In genomic region chr3:88578498-88579424, GRCm38 (mm10) we compare ENCODE assay signal across 9 mouse cellular contexts. TPM values are rescaled to one million over a fixed set of nuclear protein-coding genes. Genes with fewer than 3 reads are reported as not detected.
A peak's percentile ranks its signal among the peaks of the same experiment; 100 is the strongest.
DNase-seq lines count a peak whose midpoint lies in the region; ATAC-seq lines count a peak whose summit lies in the region.
"Had no signal": no experiment of that assay in that cellular context is flagged by ENCODE, and none has a peak within 500 bp of the region (broad histone marks: within the 10 kb centered on the region; RNA-seq: fewer than 3 reads in every experiment).

No protein-coding gene starts in this region.

- 50% methylated on average over 8 of the region's 8 CpGs for WGBS in kidney, embryonic 14.5 days
- WGBS in hindbrain, embryonic 14.5 days = 54% methylated on average over 8 of the region's 8 CpGs
- 49% methylated on average over 8 of the region's 8 CpGs for WGBS in midbrain, embryonic 14.5 days

- peaks cover 21% of the 10 kb centered on the region; the same call in 1 of the 2 replicates for H3K36me3 ChIP-seq in kidney, embryonic 14.5 days (ENCODE audit: control insufficient read depth, insufficient read depth, low read length)
- peaks cover 31% of the 10 kb centered on the region for H3K36me3 ChIP-seq in hindbrain, embryonic 14.5 days (replicated peaks; ENCODE audit: control insufficient read depth, insufficient read depth)
- H3K36me3 ChIP-seq in midbrain, embryonic 14.5 days (ENCODE audit: control insufficient read depth, insufficient read depth, low read length) = peaks cover 25% of the 10 kb centered on the region

- H3K27ac ChIP-seq in kidney, embryonic 14.5 days (ENCODE audit: low read depth, low read length) = no peak overlapping the region
- peak overlapping the region; percentile 29; the same call in 1 of the 2 replicates for H3K27ac ChIP-seq in brown adipose tissue, adult 24 weeks (replicated peaks; ENCODE audit: low read depth, low read length)
- no peak overlapping the region for H3K27ac ChIP-seq in hindbrain, embryonic 14.5 days
- H3K27ac ChIP-seq in midbrain, embryonic 14.5 days (replicated peaks; ENCODE audit: low read depth, low read length) = no peak overlapping the region

- H3K27me3 ChIP-seq in kidney, embryonic 14.5 days (ENCODE audit: control insufficient read depth, insufficient read depth, low read length) = no peaks in the 10 kb centered on the region
- no peaks in the 10 kb centered on the region for H3K27me3 ChIP-seq in hindbrain, embryonic 14.5 days (ENCODE audit: control insufficient read depth, insufficient read depth, low read length)
- H3K27me3 ChIP-seq in midbrain, embryonic 14.5 days (ENCODE audit: control insufficient read depth, insufficient read depth, low read length) = no peaks in the 10 kb centered on the region
- H3K27me3 ChIP-seq: Patski had no signal

- peak overlapping the region; percentile 95 for H3K4me3 ChIP-seq in kidney, embryonic 14.5 days (ENCODE audit: low read length)
- H3K4me3 ChIP-seq in brown adipose tissue, adult 24 weeks (ENCODE audit: insufficient read depth, low read depth, low read length) = peak overlapping the region; percentile 86
- H3K4me3 ChIP-seq in hindbrain, embryonic 14.5 days (replicated peaks; ENCODE audit: low read length) = peak overlapping the region; percentile 80
- peak overlapping the region; percentile 83 for H3K4me3 ChIP-seq in midbrain, embryonic 14.5 days (replicated peaks; ENCODE audit: low read depth, low read length)

- peak overlapping the region; percentile 87; the same call in 1 of the 2 replicates for H3K9ac ChIP-seq in kidney, embryonic 14.5 days (ENCODE audit: low read depth, low read length)
- peak overlapping the region; percentile 87; the same call in 1 of the 2 replicates for H3K9ac ChIP-seq in hindbrain, embryonic 14.5 days
- H3K9ac ChIP-seq in midbrain, embryonic 14.5 days (replicated peaks; ENCODE audit: low read length) = no peak overlapping the region

- no peak for DNase-seq in kidney, postnatal 4 days
- DNase-seq in hindbrain, embryonic 14.5 days (ENCODE audit: low spot score) = no peak
- DNase-seq in midbrain, embryonic 14.5 days = no peak
- no peak for DNase-seq in urinary bladder, adult 18-20 months (ENCODE audit: low spot score in 2 of 2)
- DNase-seq in gastrocnemius, postnatal 10 days = no peak
- DNase-seq in gastrocnemius, postnatal 36 days = no peak

- intact Hi-C loops in gastrocnemius, postnatal 36 days (cut with DNase I) = no loop called here

- no peak; the same call in 1 of the 2 replicates for ATAC-seq in kidney, embryonic 14.5 days (ENCODE audit: low FRiP score, low TSS enrichment)
- ATAC-seq in hindbrain, embryonic 14.5 days (ENCODE audit: low FRiP score) = 0 out of 2 replicates have a peak, but pooled peaks have one; percentile 8
- no peak for ATAC-seq in midbrain, embryonic 14.5 days (ENCODE audit: low FRiP score, low TSS enrichment)

- peaks cover 4% of the 10 kb centered on the region; the same call in 1 of the 2 replicates for H3K4me1 ChIP-seq in kidney, embryonic 14.5 days (ENCODE audit: control insufficient read depth, insufficient read depth, low read length)
- no peaks in the 10 kb centered on the region for H3K4me1 ChIP-seq in brown adipose tissue, adult 24 weeks (ENCODE audit: control insufficient read depth, insufficient read depth, insufficient read length, low read length)
- H3K4me1 ChIP-seq in hindbrain, embryonic 14.5 days (replicated peaks; ENCODE audit: control insufficient read depth, insufficient read depth, low read length) = peaks cover 13% of the 10 kb centered on the region; the same call in 1 of the 2 replicates
- peaks cover 6% of the 10 kb centered on the region; the same call in 1 of the 2 replicates for H3K4me1 ChIP-seq in midbrain, embryonic 14.5 days (ENCODE audit: control insufficient read depth, insufficient read depth, low read length)

- H3K9me3 ChIP-seq in kidney, embryonic 14.5 days (ENCODE audit: control insufficient read depth, low read length) = no peaks in the 10 kb centered on the region
- no peaks in the 10 kb centered on the region for H3K9me3 ChIP-seq in hindbrain, embryonic 14.5 days (ENCODE audit: control insufficient read depth, low read length)
- H3K9me3 ChIP-seq in midbrain, embryonic 14.5 days (ENCODE audit: control insufficient read depth, low read length) = no peaks in the 10 kb centered on the region

- H3K4me2 ChIP-seq in kidney, embryonic 14.5 days (replicated peaks; ENCODE audit: low read depth, low read length) = peak overlapping the region; percentile 68
- H3K4me2 ChIP-seq in hindbrain, embryonic 14.5 days (replicated peaks) = peak overlapping the region; percentile 87
- H3K4me2 ChIP-seq in midbrain, embryonic 14.5 days (ENCODE audit: low read length) = peak overlapping the region; percentile 91

RNA-seq across cellular contexts. Expression of gene Ssr2, which starts 3.1 kb away (rescaled TPM):
- polyA plus RNA-seq in kidney, embryonic 14.5 days (2014; fragmentation: Nextera tagmentation; extraction: Ambion mirVana) = 260 and 303 TPM in 2 replicates
- polyA plus RNA-seq in brown adipose tissue, adult 24 weeks (2012; ENCODE audit: insufficient read depth, insufficient read length, missing spikeins) = 84.2 and 89.0 TPM in 2 replicates
- polyA plus RNA-seq in hindbrain, embryonic 14.5 days (2014; fragmentation: Nextera tagmentation; extraction: Ambion mirVana) = 117 and 129 TPM in 2 replicates
- polyA plus RNA-seq in midbrain, embryonic 14.5 days (2014; fragmentation: Nextera tagmentation; extraction: Ambion mirVana) = 110 and 114 TPM in 2 replicates
- total RNA-seq in gastrocnemius, postnatal 10 days (2021) = 100 to 1,000 TPM; 108 to 125 TPM
- 10 to 100 TPM; 46.3 to 51.4 TPM for total RNA-seq in gastrocnemius, postnatal 36 days (2021)

RNA-seq across cellular contexts. Expression of gene Ubqln4, which starts 25.2 kb away (rescaled TPM):
- polyA plus RNA-seq in kidney, embryonic 14.5 days (2014; fragmentation: Nextera tagmentation; extraction: Ambion mirVana) = 51.4 and 73.4 TPM in 2 replicates
- 36.6 and 42.2 TPM in 2 replicates for polyA plus RNA-seq in brown adipose tissue, adult 24 weeks (2012; ENCODE audit: insufficient read depth, insufficient read length, missing spikeins)
- 42.9 and 53.6 TPM in 2 replicates for polyA plus RNA-seq in hindbrain, embryonic 14.5 days (2014; fragmentation: Nextera tagmentation; extraction: Ambion mirVana)
- 42.4 and 47.8 TPM in 2 replicates for polyA plus RNA-seq in midbrain, embryonic 14.5 days (2014; fragmentation: Nextera tagmentation; extraction: Ambion mirVana)
- total RNA-seq in gastrocnemius, postnatal 10 days (2021) = 10 to 100 TPM; 45.1 to 52.2 TPM
- 10 to 100 TPM; 73.6 to 77.4 TPM for total RNA-seq in gastrocnemius, postnatal 36 days (2021)

RNA-seq across cellular contexts. Expression of gene Lamtor2, which starts 25.9 kb away (rescaled TPM):
- 81.7 and 165 TPM in 2 replicates for polyA plus RNA-seq in kidney, embryonic 14.5 days (2014; fragmentation: Nextera tagmentation; extraction: Ambion mirVana)
- polyA plus RNA-seq in brown adipose tissue, adult 24 weeks (2012; ENCODE audit: insufficient read depth, insufficient read length, missing spikeins) = 209 and 224 TPM in 2 replicates
- 102 and 107 TPM in 2 replicates for polyA plus RNA-seq in hindbrain, embryonic 14.5 days (2014; fragmentation: Nextera tagmentation; extraction: Ambion mirVana)
- 93.4 and 154 TPM in 2 replicates for polyA plus RNA-seq in midbrain, embryonic 14.5 days (2014; fragmentation: Nextera tagmentation; extraction: Ambion mirVana)
- total RNA-seq in gastrocnemius, postnatal 10 days (2021) = 10 to 100 TPM; 75.4 to 81.8 TPM
- 10 to 100 TPM; 70.6 to 76.1 TPM for total RNA-seq in gastrocnemius, postnatal 36 days (2021)

RNA-seq across cellular contexts. Expression of gene Arhgef2, which starts 27.0 kb away (rescaled TPM):
- polyA plus RNA-seq in kidney, embryonic 14.5 days (2014; fragmentation: Nextera tagmentation; extraction: Ambion mirVana) = 110 and 127 TPM in 2 replicates
- polyA plus RNA-seq in brown adipose tissue, adult 24 weeks (2012; ENCODE audit: insufficient read depth, insufficient read length, missing spikeins) = 13.7 and 23.6 TPM in 2 replicates
- 96.0 and 115 TPM in 2 replicates for polyA plus RNA-seq in hindbrain, embryonic 14.5 days (2014; fragmentation: Nextera tagmentation; extraction: Ambion mirVana)
- 122 and 134 TPM in 2 replicates for polyA plus RNA-seq in midbrain, embryonic 14.5 days (2014; fragmentation: Nextera tagmentation; extraction: Ambion mirVana)
- total RNA-seq in gastrocnemius, postnatal 10 days (2021) = 10 to 100 TPM; 58.2 to 97.6 TPM
- 10 to 100 TPM; 18.5 to 29.3 TPM for total RNA-seq in gastrocnemius, postnatal 36 days (2021)

RNA-seq across cellular contexts. Expression of gene Rab25, which starts 30.7 kb away (rescaled TPM):
- polyA plus RNA-seq in kidney, embryonic 14.5 days (2014; fragmentation: Nextera tagmentation; extraction: Ambion mirVana) = 14.2 and 16.7 TPM in 2 replicates
- polyA plus RNA-seq in brown adipose tissue, adult 24 weeks (2012; ENCODE audit: insufficient read depth, insufficient read length, missing spikeins) = not detected in 2 replicates
- 0.20 TPM in 1 of 2 replicates, not detected in the other for polyA plus RNA-seq in hindbrain, embryonic 14.5 days (2014; fragmentation: Nextera tagmentation; extraction: Ambion mirVana)
- polyA plus RNA-seq in midbrain, embryonic 14.5 days (2014; fragmentation: Nextera tagmentation; extraction: Ambion mirVana) = not detected in 2 replicates
- total RNA-seq in gastrocnemius, postnatal 10 days (2021) = not detected
- total RNA-seq in gastrocnemius, postnatal 36 days (2021) = not detected
